Mouse (Mus musculus) myocyte (in vitro differentiated cells): Measurements from ENCODE around the gene Gpsm1. TPM values are rescaled to one million over a fixed set of nuclear protein-coding genes. Genes with fewer than 3 reads are reported as not detected.

Experiments
- H3K27me3 ChIP-seq: one replicate; pipeline ENCODE4 v1.6.1; 2011; ENCODE audit not compliant: control insufficient read depth, insufficient read depth, insufficient read length
- H3K36me3 ChIP-seq: one replicate; pipeline ENCODE4 v1.6.1; 2011; ENCODE audit not compliant: control insufficient read depth, insufficient read depth
- H3K4me2 ChIP-seq: one replicate; pipeline ENCODE4 v1.6.1; 2011; ENCODE audit warnings: low read depth, control low read depth
- H3K4me3 ChIP-seq: one replicate; pipeline ENCODE4 v1.5.1; 2011; ENCODE audit warnings: mild to moderate bottlenecking, control low read depth, moderate library complexity
- H3K79me2 ChIP-seq: one replicate; pipeline ENCODE4 v1.6.1; 2011; ENCODE audit not compliant: control insufficient read depth, insufficient read depth
- H3ac ChIP-seq: one replicate; pipeline ENCODE4 v1.6.1; 2011; ENCODE audit not compliant: control insufficient read depth, insufficient read length
- CEBPB ChIP-seq: IDR thresholded peaks from 2 replicates; pipeline ENCODE4 v1.6.1; 2011; ENCODE audit warnings: mild to moderate bottlenecking, moderate library complexity; ENCODE audit not compliant: poor library complexity, insufficient read depth, severe bottlenecking
- E2F4 ChIP-seq: IDR thresholded peaks from one replicate; pipeline ENCODE4 v1.6.1; 2011; ENCODE audit warnings: mild to moderate bottlenecking, control low read depth, moderate library complexity; ENCODE audit not compliant: insufficient read depth
- MAX ChIP-seq: IDR thresholded peaks from one replicate; pipeline ENCODE4 v1.6.1; 2011; ENCODE audit warnings: low read depth, mild to moderate bottlenecking, control low read depth
- MYOD1 ChIP-seq, 3 experiments: IDR thresholded peaks; one replicate each; pipeline ENCODE4 v1.6.1; 2011; ENCODE audit warnings: control low read depth in 2 of 3, low read depth in 2 of 3, mild to moderate bottlenecking in 2 of 3, moderate library complexity in 1 of 3; ENCODE audit not compliant: insufficient read length in 2 of 3, control insufficient read depth in 1 of 3
- MYOG ChIP-seq, 3 experiments: IDR thresholded peaks; one replicate each; pipeline ENCODE4 v1.6.1; 2011; ENCODE audit warnings: control low read depth in 2 of 3, low read depth in 2 of 3, mild to moderate bottlenecking in 2 of 3; ENCODE audit not compliant: insufficient read length in 2 of 3, control insufficient read depth in 1 of 3, insufficient read depth in 1 of 3
- POLR2A ChIP-seq: IDR thresholded peaks from one replicate; pipeline ENCODE4 v1.6.1; 2011; ENCODE audit warnings: low read depth, mild to moderate bottlenecking, control low read depth, moderate library complexity; ENCODE audit not compliant: insufficient read length
- POLR2AphosphoS2 ChIP-seq: IDR thresholded peaks from one replicate; pipeline ENCODE4 v1.6.1; 2011; ENCODE audit warnings: low read depth, control low read depth; ENCODE audit not compliant: insufficient read length
- REST ChIP-seq: IDR thresholded peaks from one replicate; pipeline ENCODE4 v1.6.1; 2011; ENCODE audit warnings: mild to moderate bottlenecking, control low read depth, moderate library complexity; ENCODE audit not compliant: insufficient read depth, insufficient read length
- SRF ChIP-seq: IDR thresholded peaks from one replicate; pipeline ENCODE4 v1.6.1; 2011; ENCODE audit warnings: low read depth; ENCODE audit not compliant: control insufficient read depth, insufficient read length
- TCF12 ChIP-seq: IDR thresholded peaks from one replicate; pipeline ENCODE4 v1.6.1; 2011; ENCODE audit warnings: mild to moderate bottlenecking, control low read depth; ENCODE audit not compliant: poor library complexity, insufficient read depth, severe bottlenecking
- TCF3 ChIP-seq: IDR thresholded peaks from one replicate; pipeline ENCODE4 v1.6.1; 2011; ENCODE audit warnings: low read depth, control low read depth; ENCODE audit not compliant: insufficient read length
- USF1 ChIP-seq: IDR thresholded peaks from one replicate; pipeline ENCODE4 v1.6.1; 2011; ENCODE audit warnings: low read depth, mild to moderate bottlenecking, control low read depth, moderate library complexity
- polyA plus RNA-seq: library from polyadenylated mRNA; unstranded; fragments of >200 nt; fragmentation: generic; extraction: Trizol; gene quantifications from one replicate; pipeline ENCODE4 v1.2.1, GENCODE M21; 2012; ENCODE audit warnings: missing spikeins

The Gpsm1 gene
- polyA plus RNA-seq, 1 experiment: 11.7 TPM

DNA sequence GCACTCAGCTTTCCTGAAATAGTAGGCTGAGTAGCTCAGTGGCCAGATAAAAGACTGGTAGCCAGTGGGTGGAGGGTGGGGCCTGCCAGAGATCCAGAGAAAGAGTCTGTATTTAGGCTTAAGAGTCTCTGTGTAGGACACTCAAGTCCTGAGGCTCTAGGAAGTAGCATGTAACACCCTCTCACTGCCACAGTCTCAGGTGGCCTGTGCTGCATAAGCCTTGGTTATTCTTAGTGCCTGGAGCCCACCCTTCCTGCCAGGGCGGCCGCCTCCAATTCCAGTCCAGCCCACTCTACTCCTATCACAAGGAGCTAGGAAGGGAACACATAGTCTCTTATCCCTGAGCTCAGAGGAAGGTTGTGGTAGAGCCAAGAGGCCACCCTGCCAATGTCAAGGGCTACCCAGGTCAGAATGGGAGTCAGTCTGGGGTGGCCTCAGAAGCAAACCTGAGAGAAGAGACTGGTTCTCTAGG, 26.2 kb downstream of the Gpsm1 start:
- Histone ChIP-seq H3K4me3 (no peak overlapping the region), H3K36me3 (no peaks in the 10 kb centered on the region), H3K79me2 (no peaks in the 10 kb centered on the region), H3K4me2 (peak overlapping the region; percentile 38), H3ac (no peak overlapping the region), H3K27me3 (no peaks in the 10 kb centered on the region)
- TF ChIP-seq MYOG (IDR thresholded peaks at IDR 0.05; ENCODE audit: control insufficient read depth in 1 of 3, insufficient read depth in 1 of 3, insufficient read length in 2 of 3, low read depth in 2 of 3) (no peak), E2F4 (no peak), MAX (no peak), POLR2AphosphoS2 (no peak), REST (no peak), TCF3 (no peak), MYOD1 (IDR thresholded peaks at IDR 0.05; ENCODE audit: control insufficient read depth in 1 of 3, insufficient read length in 2 of 3, low read depth in 2 of 3) (no peak), SRF (no peak), POLR2A (no peak), CEBPB (no peak), TCF12 (no peak), USF1 (no peak)

DNA sequence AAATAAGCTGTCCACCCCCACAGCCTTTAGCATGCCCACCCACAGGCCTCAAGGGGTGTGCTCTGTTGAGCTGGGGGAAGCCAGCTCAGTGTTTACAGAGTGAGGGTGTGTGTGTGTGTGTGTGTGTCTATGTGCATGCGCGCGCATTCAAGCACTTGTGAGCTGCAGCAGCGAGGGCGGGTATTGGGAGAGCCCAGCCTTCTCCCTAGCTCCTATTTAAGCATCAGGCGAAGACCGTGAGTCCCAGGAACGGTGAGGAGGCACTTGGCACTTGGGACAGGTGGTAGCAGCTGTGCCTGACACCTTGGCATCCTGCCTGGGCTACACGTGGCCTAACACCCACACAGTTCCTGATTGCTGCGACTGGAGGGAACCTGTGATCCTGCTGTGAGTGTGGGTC, 26.7 kb downstream of the Gpsm1 start:
- H3K79me2 ChIP-seq: no peaks in the 10 kb centered on the region
- peak overlapping the region; percentile 38 for H3K4me2 ChIP-seq
- H3K27me3 ChIP-seq: no peaks in the 10 kb centered on the region
- TF ChIP-seq MYOD1 (IDR thresholded peaks at IDR 0.05; ENCODE audit: control insufficient read depth in 1 of 3, insufficient read length in 2 of 3, low read depth in 2 of 3) (peak; percentile 32 to 99 (median 96)), TCF3 (peak; percentile 88), TCF12 (peak; percentile 22), MYOG (IDR thresholded peaks at IDR 0.05; ENCODE audit: control insufficient read depth in 1 of 3, insufficient read depth in 1 of 3, insufficient read length in 2 of 3, low read depth in 2 of 3) (peak; percentile 61 to 96 (median 94)), MAX (no peak), CEBPB (no peak), REST (no peak), USF1 (peak; percentile 41), POLR2A (no peak)
- H3K4me3 ChIP-seq: no peak overlapping the region
- no peak overlapping the region for H3ac ChIP-seq
- H3K36me3 ChIP-seq: no peaks in the 10 kb centered on the region

DNA sequence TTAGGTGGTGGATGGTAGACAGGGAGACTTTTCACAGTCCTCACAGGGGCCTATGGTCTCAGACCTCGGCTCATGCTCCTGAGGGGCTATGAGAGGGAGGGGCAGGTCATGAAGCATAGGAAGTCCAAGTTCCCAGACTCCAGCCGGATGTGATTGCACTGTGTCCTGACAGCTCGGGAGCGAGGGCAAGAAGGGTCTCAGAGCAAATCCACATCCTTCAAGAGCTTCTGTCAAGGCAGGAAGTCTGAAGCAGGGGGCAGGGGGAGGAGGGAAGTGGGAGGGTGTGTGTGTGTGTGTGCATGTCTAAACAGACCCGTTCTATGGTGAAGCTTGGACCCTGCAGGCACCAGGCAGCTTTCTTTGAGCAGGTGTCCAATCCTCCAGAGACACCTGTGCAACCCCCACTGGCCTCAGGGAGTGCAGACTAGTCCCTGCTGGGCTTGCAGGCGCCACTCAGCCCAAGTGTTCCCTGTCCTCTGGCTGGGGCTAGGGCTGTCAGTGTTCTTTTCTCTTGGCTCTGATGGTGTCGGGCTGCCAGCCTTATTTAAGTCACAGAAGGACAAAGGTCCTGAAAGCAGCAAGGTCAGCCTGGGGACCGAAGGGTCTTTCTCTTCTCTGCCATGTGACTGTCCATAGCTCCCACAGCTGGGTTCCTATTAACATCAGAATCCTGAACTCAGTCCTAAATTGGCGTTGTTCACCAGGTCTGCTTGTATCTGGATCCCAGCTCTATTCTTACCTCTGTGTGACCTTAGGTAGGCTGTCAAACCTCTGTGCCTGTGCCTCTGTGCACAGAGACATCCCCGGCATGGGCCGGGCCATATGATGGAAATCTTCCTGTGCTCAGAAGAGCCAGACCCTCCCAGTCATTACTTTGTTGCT, 27.5 kb downstream of the Gpsm1 start:
- Histone ChIP-seq H3K79me2 (no peaks in the 10 kb centered on the region), H3ac (no peak overlapping the region), H3K4me3 (no peak overlapping the region), H3K4me2 (no peak overlapping the region), H3K27me3 (no peaks in the 10 kb centered on the region), H3K36me3 (peaks cover 2% of the 10 kb centered on the region)
- no peak for TF ChIP-seq MAX
- TF ChIP-seq TCF12: no peak
- no peak for TF ChIP-seq POLR2A
- no peak for TF ChIP-seq TCF3
- no peak for TF ChIP-seq USF1
- no peak for TF ChIP-seq REST
- TF ChIP-seq SRF: no peak
- TF ChIP-seq MYOD1 (IDR thresholded peaks at IDR 0.05; ENCODE audit: control insufficient read depth in 1 of 3, insufficient read length in 2 of 3, low read depth in 2 of 3): no peak
- no peak for TF ChIP-seq E2F4

DNA sequence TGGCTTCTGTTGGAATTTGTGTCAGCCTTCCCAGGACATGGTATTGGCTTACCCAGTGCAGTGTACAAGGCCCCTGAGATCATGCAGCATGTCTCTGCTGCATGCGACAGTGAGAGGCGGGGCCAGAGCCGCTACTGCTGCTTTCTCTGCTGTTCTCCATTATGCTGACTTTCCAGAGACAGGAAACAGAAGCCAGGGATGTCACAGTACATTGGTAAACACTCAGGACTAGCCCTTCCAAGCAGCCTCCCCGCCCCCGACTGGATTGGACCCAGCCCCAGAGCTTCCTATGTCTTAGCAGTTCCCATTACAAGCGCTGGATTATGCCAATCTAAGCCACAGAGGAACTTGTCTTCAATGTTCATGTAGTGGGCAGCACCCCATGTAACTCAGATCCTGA, 32.9 kb downstream of the Gpsm1 start:
- peaks cover 11% of the 10 kb centered on the region for H3K79me2 ChIP-seq
- H3ac ChIP-seq: no peak overlapping the region
- no peak overlapping the region for H3K4me2 ChIP-seq
- H3K27me3 ChIP-seq: no peaks in the 10 kb centered on the region
- TF ChIP-seq POLR2AphosphoS2: no peak
- H3K4me3 ChIP-seq: no peak overlapping the region
- H3K36me3 ChIP-seq: peaks cover 4% of the 10 kb centered on the region

DNA sequence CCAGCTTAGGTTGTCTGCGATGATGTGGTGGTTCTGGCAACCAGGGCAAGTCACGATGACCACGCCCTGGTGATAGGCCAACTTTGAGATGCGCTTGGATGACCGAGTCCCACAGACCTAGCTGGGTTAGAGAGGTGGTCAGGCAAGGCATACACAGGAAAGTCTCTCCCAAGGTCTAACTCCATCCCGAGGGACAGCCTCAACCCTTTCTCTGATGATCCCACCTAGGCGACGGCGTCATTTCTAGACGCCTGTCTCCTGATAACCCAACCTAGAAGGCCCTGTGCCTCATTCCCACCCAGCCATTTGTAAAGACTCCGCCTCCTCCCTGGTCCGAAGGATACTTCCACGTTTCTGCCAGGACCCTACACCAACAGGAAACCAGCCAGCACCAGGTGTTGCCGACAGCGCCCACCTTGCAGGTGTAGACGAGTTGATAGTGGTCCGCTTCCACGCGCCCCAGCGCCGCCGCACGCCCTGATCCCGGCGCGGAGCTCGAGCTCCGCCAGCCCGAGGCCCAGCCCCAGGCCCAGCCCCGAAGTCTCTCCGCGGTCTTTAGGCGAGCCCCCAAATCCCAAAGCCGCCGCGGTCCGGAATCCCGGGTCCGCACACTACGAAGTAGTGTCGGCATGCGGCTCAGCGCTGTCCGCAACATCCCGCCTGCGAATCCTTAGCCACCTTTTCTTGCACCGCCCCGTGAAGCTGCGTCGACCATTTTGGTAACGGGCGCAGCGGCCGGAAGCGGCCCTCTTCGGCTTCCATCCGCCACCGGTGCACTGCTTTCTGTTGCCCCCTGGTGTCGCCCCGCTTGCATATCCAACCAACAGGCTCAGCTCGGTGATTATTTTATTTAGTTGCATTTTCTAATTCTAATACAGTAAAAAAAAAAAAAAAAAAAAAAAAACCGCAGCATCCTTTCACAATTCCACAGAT, 36.3 kb downstream of the Gpsm1 start, which contains the start of gene Dnlz:
Gene Dnlz, minus strand, starts transcription at position 753 of the 933 bp plus-strand sequence.
- H3K36me3 ChIP-seq: peaks cover 4% of the 10 kb centered on the region

More for the DNA sequence above, 36.3 kb downstream of the Gpsm1 start, which contains the start of gene Dnlz:
- Histone ChIP-seq H3K4me3 (peak within 1 kb of the TSS; percentile 56), H3K27me3 (no peaks in the 10 kb centered on the region), H3ac (peak within 1 kb of the TSS; percentile 86), H3K79me2 (peaks cover 11% of the 10 kb centered on the region), H3K4me2 (peak within 1 kb of the TSS; percentile 83)
- TF ChIP-seq POLR2A (peak; percentile 70), SRF (peak; percentile 59), REST (no peak), TCF12 (no peak), MAX (no peak), MYOD1 (IDR thresholded peaks at IDR 0.05; ENCODE audit: control insufficient read depth in 1 of 3, insufficient read length in 2 of 3, low read depth in 2 of 3) (no peak), CEBPB (no peak), POLR2AphosphoS2 (peak; percentile 48), E2F4 (peak; percentile 34)
